Mouse (Mus musculus): ENCODE measurements around the gene Arhgef3. TPM values are rescaled to one million over a fixed set of nuclear protein-coding genes. Genes with fewer than 3 reads are reported as not detected.

Gene Arhgef3
- total RNA-seq, 2 experiments from 2014 or later, result 77.1 to 79.5 TPM

DNA sequence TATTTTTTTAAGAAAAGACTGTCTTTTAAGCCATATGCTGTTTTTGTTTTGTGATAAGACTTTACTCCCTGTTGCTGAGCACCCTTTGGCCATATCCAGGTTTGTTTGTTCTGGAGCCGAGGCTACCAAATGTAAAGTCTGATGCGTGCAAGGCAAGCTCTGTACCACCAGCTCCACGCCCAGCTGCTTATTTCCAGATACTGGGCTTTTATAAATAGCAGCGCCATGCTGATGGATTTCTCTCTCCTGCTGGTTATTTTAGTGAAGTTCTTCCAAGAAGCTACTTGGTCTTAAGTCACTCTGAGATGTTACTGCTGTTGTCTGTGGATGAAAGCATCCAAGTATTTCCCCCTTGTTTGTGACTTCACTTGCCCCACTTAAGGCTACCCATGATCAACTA, 254.8 kb downstream of the Arhgef3 start:
- H3K4me3 ChIP-seq, result no peak overlapping the region
- 0 out of 2 replicates have a peak overlapping the region, but pooled peaks have one; percentile 44 for H3K27ac ChIP-seq
- peak; percentile 45 for TF ChIP-seq CTCF (conservative IDR thresholded peaks at IDR 0.05)
- DNase-seq (ENCODE audit: low spot score in 2 of 2), result no peak

DNA sequence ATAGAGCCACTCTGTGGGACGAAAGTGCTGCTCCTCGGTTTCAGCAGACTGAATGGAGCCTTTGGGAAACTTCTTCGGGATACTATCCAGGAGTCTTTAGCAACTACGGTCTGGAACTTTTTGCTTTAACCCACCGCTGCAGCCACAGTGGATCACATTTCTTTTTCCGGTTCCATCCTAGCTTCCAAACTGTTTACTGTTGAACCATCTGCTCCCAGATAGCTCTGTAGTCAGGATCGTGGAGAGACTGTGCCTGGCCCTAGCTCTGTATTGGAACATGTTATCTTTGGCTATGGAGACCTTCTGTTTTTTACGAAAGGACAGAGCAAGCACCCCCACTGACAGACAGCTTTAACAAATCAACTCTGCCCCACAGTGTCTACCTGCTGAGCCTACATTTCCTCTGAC, 257.0 kb downstream of the Arhgef3 start:
- H3K4me3 ChIP-seq, result no peak overlapping the region
- DNase-seq (ENCODE audit: low spot score in 2 of 2), result peak in 1 of 2 experiments; percentile 21
- TF ChIP-seq CTCF (conservative IDR thresholded peaks at IDR 0.05), result no peak
- H3K27ac ChIP-seq, result peak overlapping the region; percentile 53; the same call in 1 of the 2 replicates

DNA sequence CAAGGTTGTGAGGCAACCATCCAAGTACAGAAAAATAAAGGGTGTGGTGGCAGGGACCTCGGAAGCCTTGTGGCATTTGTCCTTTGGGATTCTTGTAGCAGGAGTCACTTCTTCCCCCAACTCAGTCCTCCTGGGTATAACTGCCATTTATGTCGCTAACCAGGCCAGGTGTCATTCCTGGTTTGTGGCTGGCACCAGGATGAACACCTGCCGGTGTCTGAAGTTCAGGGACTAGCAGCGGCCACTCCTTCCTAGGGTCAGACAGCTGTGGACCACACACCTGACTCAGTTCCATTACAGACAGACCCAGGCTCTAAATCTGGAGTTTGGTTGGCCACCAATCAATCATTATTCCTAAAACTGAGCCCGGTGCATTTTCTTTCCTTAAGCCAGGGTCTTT, 258.8 kb downstream of the Arhgef3 start:
- TF ChIP-seq CTCF (conservative IDR thresholded peaks at IDR 0.05), result no peak
- no peak overlapping the region for H3K4me3 ChIP-seq
- H3K27ac ChIP-seq, result no peak overlapping the region
- DNase-seq (ENCODE audit: low spot score in 2 of 2), result no peak

DNA sequence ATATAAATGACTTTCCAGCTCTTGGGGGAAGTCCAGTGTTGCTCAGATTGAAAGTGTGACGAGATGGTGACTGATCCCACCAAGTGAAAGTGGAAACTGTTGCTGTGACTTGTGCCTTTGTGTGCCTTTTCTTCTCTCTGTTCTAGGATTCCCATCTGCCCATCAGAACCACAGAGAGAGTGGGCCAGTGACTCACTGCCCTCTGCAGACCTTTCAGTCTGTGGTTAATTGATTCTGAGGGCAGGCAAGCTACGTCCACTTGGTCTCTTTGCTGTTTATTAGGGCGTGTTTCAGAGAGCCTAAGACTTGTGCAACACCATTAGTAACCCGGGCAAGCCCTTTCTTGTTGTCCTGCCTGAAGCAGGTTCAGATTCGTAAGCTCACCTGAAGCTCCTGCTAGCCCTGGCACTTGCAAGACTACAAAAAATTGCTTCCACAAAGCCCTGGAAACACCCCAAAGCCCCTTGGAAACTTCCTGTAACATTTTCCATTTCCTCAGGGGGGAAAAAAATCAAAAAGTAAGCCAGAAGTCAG, 261.5 kb downstream of the Arhgef3 start:
- no peak for DNase-seq (ENCODE audit: low spot score in 2 of 2)
- H3K4me3 ChIP-seq, result no peak overlapping the region
- no peak overlapping the region for H3K27ac ChIP-seq
- TF ChIP-seq CTCF (conservative IDR thresholded peaks at IDR 0.05), result no peak

DNA sequence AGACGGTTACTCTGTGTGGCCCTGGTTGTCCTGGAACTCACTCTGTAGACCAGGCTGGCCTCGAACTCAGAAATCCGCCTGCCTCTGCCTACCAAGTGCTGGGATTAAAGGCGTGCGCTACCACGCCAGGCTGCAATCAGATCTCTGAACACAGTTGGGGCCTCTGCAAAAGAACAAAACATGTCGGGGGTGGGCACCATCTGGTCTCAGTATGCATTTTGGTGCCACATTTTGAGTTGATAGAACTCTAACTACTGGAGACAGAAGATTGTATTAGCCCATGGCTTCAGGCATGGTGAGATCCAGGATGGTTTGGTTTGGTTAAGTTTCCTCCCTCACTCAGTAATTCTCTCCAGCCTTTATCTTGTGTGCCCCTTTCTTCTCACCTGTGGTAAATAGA, 264.0 kb downstream of the Arhgef3 start:
- H3K27ac ChIP-seq, result no peak overlapping the region
- no peak for DNase-seq (ENCODE audit: low spot score in 2 of 2)
- H3K4me3 ChIP-seq, result no peak overlapping the region
- TF ChIP-seq CTCF (conservative IDR thresholded peaks at IDR 0.05), result no peak

DNA sequence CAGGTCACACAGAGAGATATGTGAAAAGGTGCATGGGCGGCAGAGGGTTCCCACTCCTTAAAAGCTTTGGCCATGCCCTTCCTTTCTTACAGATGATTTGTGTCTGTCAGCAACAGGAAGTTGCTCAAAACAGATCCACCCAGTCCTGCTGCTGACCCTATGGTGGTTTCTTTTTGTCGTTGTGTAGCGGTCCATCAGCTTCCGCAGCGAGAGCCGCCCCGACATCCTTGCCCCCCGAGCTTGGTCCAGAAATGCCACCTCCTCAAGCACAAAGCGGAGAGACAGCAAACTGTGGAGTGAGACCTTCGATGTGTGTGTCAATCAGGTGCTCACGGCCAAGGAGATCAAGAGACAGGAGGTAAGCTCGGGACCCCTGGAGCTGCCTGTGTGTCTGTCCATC, 264.7 kb downstream of the Arhgef3 start:
- TF ChIP-seq CTCF (conservative IDR thresholded peaks at IDR 0.05), result no peak
- no peak for DNase-seq (ENCODE audit: low spot score in 2 of 2)
- Histone ChIP-seq H3K4me3 (no peak overlapping the region), H3K27ac (no peak overlapping the region)

DNA sequence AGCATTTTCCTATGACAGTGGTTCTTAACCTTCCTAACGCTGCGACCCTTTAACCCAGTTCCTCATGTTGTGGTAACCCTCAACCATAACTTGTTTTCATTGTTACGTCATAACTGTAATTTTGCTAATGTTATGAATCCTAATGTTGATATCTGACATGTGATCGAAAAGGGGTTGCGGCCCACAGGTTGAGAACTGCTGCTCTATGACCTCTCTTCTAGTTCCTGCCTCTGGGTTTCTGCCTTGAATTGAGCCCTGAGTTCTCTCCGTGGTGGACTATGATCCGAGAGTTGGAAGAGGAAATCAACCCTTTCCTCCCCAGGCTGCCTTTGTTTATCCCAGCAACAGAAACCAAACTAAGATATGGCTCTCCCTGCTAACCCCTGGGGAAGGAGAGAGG, 266.8 kb downstream of the Arhgef3 start:
- TF ChIP-seq CTCF (conservative IDR thresholded peaks at IDR 0.05), result no peak
- no peak overlapping the region for H3K4me3 ChIP-seq
- DNase-seq (ENCODE audit: low spot score in 2 of 2), result no peak
- H3K27ac ChIP-seq, result no peak overlapping the region

DNA sequence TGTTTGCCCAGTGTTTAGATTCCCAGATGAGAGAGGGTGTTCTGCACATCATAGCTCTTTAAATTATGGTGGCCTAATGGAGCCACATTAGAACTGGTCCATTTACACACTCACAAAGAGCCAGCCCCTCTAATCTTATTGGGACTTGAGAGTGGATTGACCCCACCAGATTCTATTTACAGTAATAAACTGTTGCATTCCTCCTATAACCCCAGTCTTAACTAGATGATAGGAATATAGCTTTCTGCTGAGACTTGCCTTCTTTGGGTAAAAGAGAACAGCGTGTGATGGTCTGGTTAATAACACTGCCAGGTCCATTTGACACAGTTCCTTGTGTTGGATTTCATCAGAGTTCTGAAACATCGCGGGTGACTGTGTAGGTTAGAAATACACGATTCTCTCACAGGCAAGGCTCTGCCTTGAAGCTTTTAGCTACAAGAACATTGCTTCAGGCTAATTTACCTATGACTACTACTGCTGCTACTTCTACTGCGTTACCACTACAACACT, 268.7 kb downstream of the Arhgef3 start:
- DNase-seq (ENCODE audit: low spot score in 2 of 2), result no peak
- Histone ChIP-seq H3K4me3 (no peak overlapping the region), H3K27ac (no peak overlapping the region)
- TF ChIP-seq CTCF (conservative IDR thresholded peaks at IDR 0.05), result no peak

DNA sequence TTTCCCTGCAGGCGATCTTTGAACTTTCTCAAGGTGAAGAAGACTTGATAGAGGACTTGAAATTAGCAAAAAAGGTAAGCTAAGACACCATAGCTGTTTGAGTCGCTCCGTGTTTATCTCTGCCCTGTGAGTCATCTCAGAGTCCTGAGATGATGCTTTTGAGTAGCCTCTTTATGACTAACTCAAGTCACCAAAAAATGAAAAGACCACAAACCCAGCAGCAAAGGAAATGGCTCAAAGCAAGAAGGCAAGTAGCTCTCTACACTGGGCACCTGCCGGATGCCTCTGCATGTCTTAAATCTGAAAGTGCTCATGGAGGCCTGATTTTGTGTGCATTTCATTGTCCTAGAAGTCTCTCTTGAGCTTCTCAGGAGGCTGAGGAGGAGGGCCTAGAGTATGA, 269.4 kb downstream of the Arhgef3 start:
- Histone ChIP-seq H3K27ac (no peak overlapping the region), H3K4me3 (no peak overlapping the region)
- no peak for DNase-seq (ENCODE audit: low spot score in 2 of 2)
- TF ChIP-seq CTCF (conservative IDR thresholded peaks at IDR 0.05), result no peak

DNA sequence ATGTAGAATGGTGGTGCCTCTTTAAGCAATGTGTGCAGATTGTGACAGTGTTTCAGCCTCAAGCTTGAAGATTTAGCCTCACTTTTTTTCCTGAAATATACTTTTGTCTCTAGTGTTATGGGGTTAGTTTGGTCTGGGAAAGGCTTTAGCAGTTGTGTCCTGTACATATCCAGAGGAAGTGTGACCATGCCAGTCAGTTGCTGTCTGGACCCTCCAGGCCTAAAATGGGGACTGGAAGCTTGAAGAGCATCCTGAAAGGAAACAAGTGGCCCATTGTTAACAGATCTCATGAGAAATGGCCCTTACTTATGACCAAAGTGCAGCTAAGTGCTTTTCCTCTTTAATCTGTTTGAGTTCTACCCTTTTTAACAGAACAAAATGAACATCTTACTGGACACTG, 273.9 kb downstream of the Arhgef3 start:
- Histone ChIP-seq H3K4me3 (no peak overlapping the region), H3K27ac (0 out of 2 replicates have a peak overlapping the region, but pooled peaks have one; percentile 20)
- DNase-seq (ENCODE audit: low spot score in 2 of 2), result no peak
- TF ChIP-seq CTCF (conservative IDR thresholded peaks at IDR 0.05), result no peak

DNA sequence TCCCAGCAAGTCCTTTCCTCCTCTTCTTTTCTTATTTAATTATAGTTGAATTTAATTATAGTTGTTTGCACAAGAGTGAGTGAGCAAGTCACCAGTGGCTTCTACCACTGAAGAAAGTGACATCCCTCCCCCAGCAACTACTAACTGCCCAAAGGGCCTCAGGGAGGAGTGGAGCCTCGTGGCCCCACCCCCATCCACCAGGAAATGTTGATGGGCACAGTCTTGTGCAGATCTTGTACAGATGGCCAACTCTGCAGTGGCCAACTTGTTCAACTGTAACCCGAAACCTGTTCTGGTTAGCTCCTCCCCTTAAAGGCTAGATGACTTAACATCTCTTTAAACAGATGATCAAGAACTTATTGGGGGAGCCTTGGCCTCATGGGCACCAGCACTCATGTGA, 275.0 kb downstream of the Arhgef3 start:
- Histone ChIP-seq H3K4me3 (no peak overlapping the region), H3K27ac (no peak overlapping the region)
- TF ChIP-seq CTCF (conservative IDR thresholded peaks at IDR 0.05), result no peak
- no peak for DNase-seq (ENCODE audit: low spot score in 2 of 2)

DNA sequence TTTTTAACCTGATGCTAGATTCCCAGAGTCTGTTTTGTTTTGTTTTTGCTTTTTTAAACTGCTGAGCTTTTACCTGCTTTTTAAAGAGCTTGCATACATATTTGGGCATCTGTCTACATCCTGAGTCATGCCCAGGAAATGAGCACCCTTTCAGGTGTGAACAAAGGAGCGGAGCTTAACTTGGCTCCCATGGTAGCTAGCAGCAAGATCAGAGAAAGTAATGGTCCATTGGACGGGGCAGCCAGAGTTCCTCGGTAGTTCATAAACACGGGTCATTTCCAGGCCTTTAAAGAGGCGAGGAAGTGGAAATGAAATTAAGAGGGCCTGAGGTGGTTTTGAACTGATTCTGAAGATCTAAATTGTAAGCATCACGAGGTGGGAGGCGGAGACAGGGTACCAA, 276.0 kb downstream of the Arhgef3 start:
- H3K27ac ChIP-seq, result no peak overlapping the region
- no peak overlapping the region for H3K4me3 ChIP-seq
- DNase-seq (ENCODE audit: low spot score in 2 of 2), result no peak
- no peak for TF ChIP-seq CTCF (conservative IDR thresholded peaks at IDR 0.05)

DNA sequence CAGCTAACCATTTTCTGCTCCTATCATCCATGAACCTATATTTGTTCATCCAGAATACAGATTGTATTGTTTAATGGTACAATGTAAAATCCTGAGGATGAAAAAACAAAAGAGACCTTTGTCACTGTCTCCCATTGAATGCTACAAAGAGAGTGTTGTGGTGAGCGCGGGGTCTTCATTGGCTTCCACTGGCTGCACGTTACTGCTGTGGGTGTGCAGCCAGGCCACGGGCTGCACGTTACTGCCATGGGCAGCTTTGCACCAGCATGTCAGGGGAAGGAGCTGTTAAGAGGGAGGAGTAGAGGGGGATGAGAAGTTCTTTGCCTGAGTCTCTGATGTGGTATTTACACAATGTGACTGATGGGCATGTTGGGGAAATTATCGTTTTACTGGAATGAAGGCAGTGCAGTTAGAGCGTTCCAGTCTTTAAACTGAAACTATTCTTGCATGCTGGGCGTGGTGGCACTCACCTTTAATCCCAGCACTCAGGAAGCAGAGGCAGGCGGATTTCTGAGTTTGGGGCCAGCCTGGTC, 277.1 kb downstream of the Arhgef3 start:
- DNase-seq (ENCODE audit: low spot score in 2 of 2), result no peak
- Histone ChIP-seq H3K27ac (no peak overlapping the region), H3K4me3 (no peak overlapping the region)
- no peak for TF ChIP-seq CTCF (conservative IDR thresholded peaks at IDR 0.05)

DNA sequence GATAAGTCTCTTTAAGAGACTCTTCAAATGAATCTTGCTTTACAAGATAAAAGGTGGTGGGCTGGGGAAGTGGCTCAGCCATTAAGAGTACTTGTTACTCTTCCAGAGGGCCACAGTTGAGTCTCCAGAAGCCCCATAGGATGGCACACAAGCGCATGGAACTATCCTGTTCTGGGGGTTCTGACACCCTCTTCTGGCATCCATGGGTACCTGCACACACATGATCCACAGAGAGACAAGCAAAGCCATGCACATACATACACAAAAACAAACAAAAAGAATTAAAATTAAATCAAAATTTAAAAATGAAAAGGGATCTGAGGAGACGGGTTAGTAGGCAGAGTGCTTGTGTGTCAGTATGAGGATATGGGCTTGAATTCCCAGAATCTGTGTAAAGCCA, 278.0 kb downstream of the Arhgef3 start:
- H3K4me3 ChIP-seq, result no peak overlapping the region
- TF ChIP-seq CTCF (conservative IDR thresholded peaks at IDR 0.05), result peak; percentile 66
- DNase-seq (ENCODE audit: low spot score in 2 of 2), result no peak
- no peak overlapping the region for H3K27ac ChIP-seq

Measured in layer of hippocampus, adult 2 months (tissue).